Mouse (Mus musculus) CH12.LX (cell line): ENCODE measurements at regions not wholly inside any gene's neighbourhood (a gene's known extent, or its start where the extent isn't known, plus 50 kb on each side); places are given as distances from the start of the nearest gene placed in this dataset.

Experiments used
- DNase-seq: peaks from one replicate; pipeline ENCODE4 v3.0.0-alpha.2; 2013; ENCODE audit errors: extremely low read depth
- H3K27ac ChIP-seq: 2 replicates; pipeline ENCODE4 v1.5.1; 2012; ENCODE audit warnings: low read depth, mild to moderate bottlenecking, control low read depth, moderate library complexity; ENCODE audit not compliant: insufficient read depth
- H3K27me3 ChIP-seq: replicated peaks from 2 replicates; pipeline ENCODE3; 2012; ENCODE audit warnings: inconsistent platforms
- H3K36me3 ChIP-seq, 2 experiments: replicated peaks in 1 of 2; 2 replicates each; pipeline versions ENCODE3 to v1.6.1; 2012; ENCODE audit warnings: inconsistent platforms in 1 of 2, low read length in 1 of 2, mild to moderate bottlenecking in 1 of 2, mixed read lengths in 1 of 2, moderate library complexity in 1 of 2; ENCODE audit not compliant: control insufficient read depth in 1 of 2, insufficient read depth in 1 of 2
- H3K4me1 ChIP-seq, 2 experiments: 2 replicates each; pipeline ENCODE4 v1.6.1; 2012; ENCODE audit warnings: inconsistent platforms in 1 of 2, moderate library complexity in 1 of 2; ENCODE audit not compliant: insufficient read depth in 2 of 2, control insufficient read depth in 1 of 2
- H3K4me2 ChIP-seq: 2 replicates; pipeline ENCODE4 v1.6.1; 2012; ENCODE audit warnings: low read depth, mild to moderate bottlenecking, control low read depth; ENCODE audit not compliant: poor library complexity, insufficient read depth, severe bottlenecking
- H3K4me3 ChIP-seq, 3 experiments: fragments of 150-350 bp in 1 of 3; sonication (generic) in 1 of 3; replicated peaks in 1 of 3; 2 replicates each; pipeline versions ENCODE3 to v1.5.1; 2011 to 2012; ENCODE audit warnings: low read depth in 2 of 3, low read length in 2 of 3, mild to moderate bottlenecking in 2 of 3, moderate library complexity in 2 of 3, control low read depth in 1 of 3, improper control_type of control experiment in 1 of 3, inconsistent platforms in 1 of 3, mixed read lengths in 1 of 3; ENCODE audit not compliant: poor library complexity in 1 of 3
- H3K79me2 ChIP-seq: replicated peaks from 2 replicates; pipeline ENCODE4 v1.6.1; 2012; ENCODE audit warnings: mild to moderate bottlenecking, moderate library complexity; ENCODE audit not compliant: control insufficient read depth, poor library complexity, insufficient read depth, severe bottlenecking; ENCODE audit errors: extremely low read depth
- H3K9ac ChIP-seq: 2 replicates; pipeline ENCODE4 v1.6.1; 2012; ENCODE audit warnings: low read depth, mild to moderate bottlenecking, control low read depth, moderate library complexity; ENCODE audit not compliant: insufficient read depth
- H3K9me3 ChIP-seq: replicated peaks from 2 replicates; pipeline ENCODE3; 2012; ENCODE audit warnings: low read length, inconsistent platforms, mixed read lengths
- BHLHE40 ChIP-seq: IDR thresholded peaks from 2 replicates; pipeline ENCODE4 v1.6.1; 2011; ENCODE audit warnings: mild to moderate bottlenecking, low read depth, low read length, improper control_type of control experiment
- CHD2 ChIP-seq: IDR thresholded peaks from 2 replicates; pipeline ENCODE4 v1.6.1; 2011; ENCODE audit warnings: low read length, improper control_type of control experiment
- CTCF ChIP-seq, 2 experiments: IDR thresholded peaks in 1 of 2; conservative IDR thresholded peaks in 1 of 2; 2 replicates each; pipeline ENCODE4 v1.5.1; 2011 to 2012; ENCODE audit warnings: low read depth in 2 of 2, low read length in 2 of 2, improper control_type of control experiment in 1 of 2, inconsistent platforms in 1 of 2, mild to moderate bottlenecking in 1 of 2, moderate library complexity in 1 of 2
- EP300 ChIP-seq: IDR thresholded peaks from 2 replicates; pipeline ENCODE4 v1.6.1; 2011; ENCODE audit warnings: low read length, improper control_type of control experiment
- ETS1 ChIP-seq: conservative IDR thresholded peaks from 2 replicates; pipeline ENCODE4 v1.6.1; 2012; ENCODE audit warnings: low read depth, mild to moderate bottlenecking, inconsistent platforms, low read length, improper control_type of control experiment, moderate library complexity
- GABPA ChIP-seq: IDR thresholded peaks from 2 replicates; pipeline ENCODE4 v1.6.1; 2012; ENCODE audit warnings: low read depth, low read length, improper control_type of control experiment, inconsistent platforms; ENCODE audit not compliant: insufficient replicate concordance
- HCFC1 ChIP-seq: IDR thresholded peaks from 2 replicates; pipeline ENCODE4 v1.6.1; 2012; ENCODE audit warnings: low read depth, mild to moderate bottlenecking, inconsistent platforms, low read length, improper control_type of control experiment
- JUN ChIP-seq: IDR thresholded peaks from 2 replicates; pipeline ENCODE4 v1.6.1; 2011; ENCODE audit warnings: low read depth, mild to moderate bottlenecking, low read length, improper control_type of control experiment, moderate library complexity; ENCODE audit not compliant: insufficient read depth
- KAT2A ChIP-seq: IDR thresholded peaks from 2 replicates; pipeline ENCODE4 v1.6.1; 2012; ENCODE audit warnings: low read length, improper control_type of control experiment, inconsistent platforms; ENCODE audit not compliant: insufficient replicate concordance
- MAFK ChIP-seq: IDR thresholded peaks from 2 replicates; pipeline ENCODE4 v1.6.1; 2011; ENCODE audit warnings: low read length, improper control_type of control experiment; ENCODE audit not compliant: insufficient replicate concordance
- MAX ChIP-seq: IDR thresholded peaks from 2 replicates; pipeline ENCODE4 v1.6.1; 2011; ENCODE audit warnings: low read length, improper control_type of control experiment
- MAZ ChIP-seq: IDR thresholded peaks from 2 replicates; pipeline ENCODE4 v1.6.1; 2012; ENCODE audit warnings: low read depth, mild to moderate bottlenecking, inconsistent platforms, low read length, improper control_type of control experiment, moderate library complexity
- MXI1 ChIP-seq: IDR thresholded peaks from 2 replicates; pipeline ENCODE4 v1.6.1; 2011; ENCODE audit warnings: mild to moderate bottlenecking, low read depth, low read length, improper control_type of control experiment
- MYC ChIP-seq: IDR thresholded peaks from 2 replicates; pipeline ENCODE4 v1.6.1; 2011; ENCODE audit warnings: low read depth, mild to moderate bottlenecking, improper control_type of control experiment, low read length
- PAX5 ChIP-seq: IDR thresholded peaks from 2 replicates; pipeline ENCODE4 v1.6.1; 2012; ENCODE audit warnings: low read length, inconsistent platforms, mixed read lengths
- RAD21 ChIP-seq: IDR thresholded peaks from 2 replicates; pipeline ENCODE4 v1.6.1; 2011; ENCODE audit warnings: low read depth, mild to moderate bottlenecking, low read length, improper control_type of control experiment, moderate library complexity
- RCOR1 ChIP-seq: conservative IDR thresholded peaks from 2 replicates; pipeline ENCODE4 v1.6.1; 2012; ENCODE audit warnings: low read depth, mild to moderate bottlenecking, inconsistent platforms, low read length, improper control_type of control experiment
- SMC3 ChIP-seq: IDR thresholded peaks from 2 replicates; pipeline ENCODE4 v1.6.1; 2011; ENCODE audit warnings: low read depth, low read length, improper control_type of control experiment
- TBP ChIP-seq: conservative IDR thresholded peaks from 2 replicates; pipeline ENCODE4 v1.6.1; 2011; ENCODE audit warnings: low read depth, low read length, improper control_type of control experiment
- TCF12 ChIP-seq: IDR thresholded peaks from 2 replicates; pipeline ENCODE4 v1.6.1; 2014; ENCODE audit warnings: low read depth, mild to moderate bottlenecking, inconsistent platforms, low read length, improper control_type of control experiment
- ZKSCAN1 ChIP-seq: IDR thresholded peaks from 2 replicates; pipeline ENCODE4 v1.6.1; 2012; ENCODE audit warnings: low read depth, inconsistent platforms, low read length, improper control_type of control experiment, borderline replicate concordance
- ZMIZ1 ChIP-seq: IDR thresholded peaks from 2 replicates; pipeline ENCODE4 v1.6.1; 2012; ENCODE audit warnings: low read depth, mild to moderate bottlenecking, inconsistent platforms, low read length, improper control_type of control experiment
- dilution Hi-C: fragments of 300-500 bp; cut with MboI; formaldehyde crosslinking; loops from 2 replicates; pipeline ENCODE4 v1.14.3; 2020; ENCODE audit warnings: low sequenced_read_pairs; ENCODE audit not compliant: extremely low pct_unique_long_range_greater_than_20kb, extremely low pct_ligation_motif_present
- in situ Hi-C: fragments of 300-500 bp; cut with MboI; formaldehyde crosslinking; loops from 3 replicates; pipeline ENCODE4 v1.14.3; 2019; ENCODE audit warnings: low sequenced_read_pairs, low pct_ligation_motif_present, low pct_unique_long_range_greater_than_20kb, mixed read lengths

DNA sequence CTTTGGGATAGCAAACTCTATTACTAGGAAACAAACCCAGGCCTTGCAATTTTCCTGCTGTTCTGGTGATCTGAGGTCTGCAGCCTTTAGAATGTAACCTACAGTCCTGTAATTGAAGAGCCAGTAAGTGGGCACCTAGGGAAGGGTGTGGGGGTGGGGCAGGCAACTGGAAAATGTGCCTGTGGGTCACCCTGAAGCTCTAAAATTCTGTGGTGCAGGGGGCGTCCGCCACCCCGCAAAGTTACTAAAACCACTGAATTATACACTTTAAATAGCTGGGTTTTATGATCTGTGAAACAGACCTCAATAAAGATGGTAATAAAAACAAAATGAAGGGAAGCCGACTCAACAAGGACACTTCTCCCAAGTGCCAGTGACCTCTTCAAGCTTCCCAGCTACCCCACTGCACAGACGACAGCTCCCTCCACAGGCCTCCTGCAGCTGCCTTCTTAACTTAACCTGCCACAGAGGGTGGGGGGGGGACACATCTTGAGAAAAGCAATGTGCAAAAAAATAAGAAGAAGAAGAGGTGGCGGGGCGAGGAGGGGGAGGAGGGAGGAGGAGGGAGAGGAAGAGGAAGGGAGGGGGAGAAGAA is 205.9 kb downstream of the Xxylt1 start:
- Histone ChIP-seq H3K4me1 (peaks cover 17 to 47% of the 10 kb centered on the region in 2 experiments), H3K27ac (no peak overlapping the region), H3K9ac (no peak overlapping the region)
- peak; percentile 30 for TF ChIP-seq RAD21
- no peak for TF ChIP-seq ZKSCAN1
- peak in 1 of 2 experiments; percentile 20; a peak in 1 of 4 replicates for TF ChIP-seq CTCF (conservative IDR thresholded peaks at IDR 0.05 in 1 of 2, IDR thresholded peaks at IDR 0.05 in 1 of 2; ENCODE audit: low read depth in 2 of 2, low read length in 2 of 2)
- TF ChIP-seq SMC3: 0 out of 2 replicates have a peak, but pooled peaks have one; percentile 29
- TF ChIP-seq, all 38 proteins: peak for 3
- H3K4me2 ChIP-seq: no peak overlapping the region
- in situ Hi-C loops: no loop called here
- dilution Hi-C loops: no loop called here
- no peaks in the 10 kb centered on the region for H3K36me3 ChIP-seq
- no peaks in the 10 kb centered on the region for H3K79me2 ChIP-seq
- no peak for DNase-seq
- peaks cover 7% of the 10 kb centered on the region for H3K9me3 ChIP-seq
- H3K4me3 ChIP-seq: no peak overlapping the region
- no peaks in the 10 kb centered on the region for H3K27me3 ChIP-seq

DNA sequence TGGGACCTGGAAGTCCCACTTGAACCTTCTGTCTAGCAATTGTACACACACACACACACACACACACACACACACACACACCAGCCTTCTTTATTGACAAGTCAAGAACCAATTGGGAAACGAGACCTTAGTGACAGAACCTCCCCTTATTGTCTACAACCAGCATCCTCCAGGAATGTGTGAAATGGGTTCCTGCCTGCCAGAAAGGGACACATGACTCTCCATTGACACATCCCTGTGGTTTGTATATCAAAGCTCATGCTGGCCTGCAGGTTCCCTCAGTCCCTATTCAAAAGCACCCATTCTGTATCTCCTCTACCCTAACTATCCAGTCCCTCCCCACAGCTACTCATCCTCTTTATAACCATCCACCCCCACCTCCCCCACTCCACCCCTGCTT is 202.4 kb downstream of the Xxylt1 start:
- no peak for TF ChIP-seq KAT2A
- no peak for TF ChIP-seq EP300
- TF ChIP-seq SMC3: no peak
- TF ChIP-seq RCOR1: no peak
- TF ChIP-seq CHD2: no peak
- no peak for TF ChIP-seq MXI1
- TF ChIP-seq ZKSCAN1: no peak
- TF ChIP-seq MAZ: no peak
- no peak for TF ChIP-seq MAX
- no peak for TF ChIP-seq CTCF (conservative IDR thresholded peaks at IDR 0.05 in 1 of 2, IDR thresholded peaks at IDR 0.05 in 1 of 2; ENCODE audit: low read depth in 2 of 2, low read length in 2 of 2)
- dilution Hi-C loops: no loop called here
- in situ Hi-C loops: no loop called here

DNA sequence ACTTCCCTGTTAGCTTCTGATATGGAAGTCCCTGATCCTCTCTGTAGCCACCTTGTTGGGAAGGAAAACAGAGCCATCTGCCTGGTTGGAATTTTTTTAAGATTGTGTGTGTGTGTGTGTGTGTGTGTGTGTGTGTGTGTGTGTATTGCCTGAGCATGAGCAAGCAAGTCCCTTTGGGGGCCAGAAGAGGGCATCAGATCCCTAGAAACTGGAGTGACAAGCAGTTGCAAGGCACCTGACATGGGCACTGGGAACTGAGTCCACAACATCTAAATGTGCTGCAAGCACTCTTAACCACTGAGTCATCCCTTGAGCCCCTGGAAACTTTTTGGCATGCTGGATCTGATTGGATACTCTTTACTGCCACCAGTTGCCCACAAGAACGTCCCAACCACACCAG is 201.4 kb downstream of the Xxylt1 start:
- H3K79me2 ChIP-seq: no peaks in the 10 kb centered on the region
- TF ChIP-seq JUN: no peak
- TF ChIP-seq CHD2: no peak
- no peak for TF ChIP-seq PAX5
- no peak for TF ChIP-seq BHLHE40
- no peak for TF ChIP-seq MAFK
- no peak for TF ChIP-seq TBP
- no peak for TF ChIP-seq MXI1
- no peak for TF ChIP-seq TCF12
- no peak for TF ChIP-seq ETS1
- no peak for TF ChIP-seq GABPA
- no peak for TF ChIP-seq HCFC1
- TF ChIP-seq MYC: no peak
- TF ChIP-seq ZMIZ1: no peak
- TF ChIP-seq CTCF (conservative IDR thresholded peaks at IDR 0.05 in 1 of 2, IDR thresholded peaks at IDR 0.05 in 1 of 2; ENCODE audit: low read depth in 2 of 2, low read length in 2 of 2): no peak
- TF ChIP-seq ZKSCAN1: no peak
- TF ChIP-seq, all 38 proteins: peak for 0
- DNase-seq: no peak
- in situ Hi-C loops: loop anchor here (5.0 to 10.0 kb wide), 2 partner anchors 47 to 175 kb away; no protein-coding TSS in a partner anchor
- Histone ChIP-seq H3K9ac (no peak overlapping the region), H3K4me2 (no peak overlapping the region), H3K4me1 (peaks cover 9 to 15% of the 10 kb centered on the region in 2 experiments; a peak in 2 of 4 replicates), H3K9me3 (peaks cover 7% of the 10 kb centered on the region), H3K27ac (no peak overlapping the region), H3K4me3 (no peak overlapping the region), H3K27me3 (no peaks in the 10 kb centered on the region), H3K36me3 (no peaks in the 10 kb centered on the region)
- dilution Hi-C loops: no loop called here

More for the DNA sequence above, 202.4 kb downstream of the Xxylt1 start:
- H3K9me3 ChIP-seq: peaks cover 7% of the 10 kb centered on the region
- no peaks in the 10 kb centered on the region for H3K27me3 ChIP-seq
- H3K4me2 ChIP-seq: no peak overlapping the region
- no peaks in the 10 kb centered on the region for H3K36me3 ChIP-seq
- no peak for DNase-seq
- peaks cover 15 to 22% of the 10 kb centered on the region in 2 experiments for H3K4me1 ChIP-seq
- H3K79me2 ChIP-seq: no peaks in the 10 kb centered on the region
- H3K4me3 ChIP-seq: no peak overlapping the region
- H3K9ac ChIP-seq: no peak overlapping the region
- no peak overlapping the region for H3K27ac ChIP-seq
